Mouse (Mus musculus) spleen, adult 18-20 months (tissue): ENCODE measurements at regions not wholly inside any gene's neighbourhood (a gene's known extent, or its start where the extent isn't known, plus 50 kb on each side); places are given as distances from the start of the nearest gene placed in this dataset.
"Not testable (repeated sequence)": the region's sequence is repeated elsewhere in the genome, so short reads cannot be mapped to it uniquely, and the experiment has no call there.

Experiments
- DNase-seq, 2 experiments: peaks; one replicate each; pipeline ENCODE4 v3.0.0; 2022; ENCODE audit warnings: mixed read lengths in 2 of 2

DNA sequence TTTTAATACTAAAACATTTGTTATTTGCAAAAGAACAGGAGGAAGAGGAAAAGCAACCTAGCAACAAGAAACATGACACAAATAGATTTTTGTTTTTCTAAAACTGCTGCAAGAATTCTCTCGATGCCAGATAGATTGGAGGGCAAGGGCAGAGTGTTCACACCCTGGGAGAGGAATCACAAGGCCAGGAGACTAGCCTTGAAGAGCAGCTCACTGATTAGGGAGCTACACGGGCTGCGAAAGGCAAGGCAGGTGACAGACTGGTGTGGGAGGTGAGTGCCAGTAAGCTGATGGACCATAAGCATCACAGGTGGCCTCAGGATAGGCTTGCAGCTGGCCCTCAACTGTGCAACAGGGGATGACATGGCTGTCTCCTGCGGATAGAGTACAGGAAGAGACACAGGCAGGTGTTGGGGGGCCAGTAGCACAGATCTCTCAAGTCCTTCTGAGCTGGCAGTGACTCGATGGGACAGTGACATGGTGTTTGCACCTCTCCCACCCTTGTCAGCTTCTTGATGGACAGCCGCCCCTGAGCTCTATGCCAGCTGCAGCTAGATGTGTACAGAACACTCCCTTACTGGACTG, 102.0 kb upstream of the Abca1 start:
- no peak for DNase-seq

GRCm38 (mm10) chr4:53258975-53259374, 99.3 kb upstream of the Abca1 start:
- DNase-seq: no peak

- no peak for DNase-seq
These were observed 97.3 kb upstream of the Abca1 start for GRCm38 (mm10) chr4:53256996-53257395.

DNA sequence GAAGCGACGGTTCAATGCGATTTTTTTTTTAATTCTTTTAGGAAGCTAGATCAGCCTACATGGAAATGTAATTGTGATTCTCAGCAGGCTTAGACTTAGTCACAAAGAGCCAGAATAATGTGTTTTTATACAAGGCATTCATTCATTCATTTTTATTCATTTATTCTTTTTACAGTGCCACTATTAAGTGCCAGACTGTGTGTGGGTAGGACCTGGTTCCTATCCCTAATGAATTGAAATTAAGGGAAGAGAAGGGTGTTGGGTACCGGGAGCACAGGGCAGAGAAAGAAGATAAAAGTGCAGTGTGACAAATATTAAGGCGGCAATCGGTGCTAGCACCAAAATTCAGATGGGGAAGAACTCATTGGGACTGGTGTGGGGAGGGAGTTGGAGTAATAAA, 94.8 kb upstream of the Abca1 start:
- no peak for DNase-seq

DNA sequence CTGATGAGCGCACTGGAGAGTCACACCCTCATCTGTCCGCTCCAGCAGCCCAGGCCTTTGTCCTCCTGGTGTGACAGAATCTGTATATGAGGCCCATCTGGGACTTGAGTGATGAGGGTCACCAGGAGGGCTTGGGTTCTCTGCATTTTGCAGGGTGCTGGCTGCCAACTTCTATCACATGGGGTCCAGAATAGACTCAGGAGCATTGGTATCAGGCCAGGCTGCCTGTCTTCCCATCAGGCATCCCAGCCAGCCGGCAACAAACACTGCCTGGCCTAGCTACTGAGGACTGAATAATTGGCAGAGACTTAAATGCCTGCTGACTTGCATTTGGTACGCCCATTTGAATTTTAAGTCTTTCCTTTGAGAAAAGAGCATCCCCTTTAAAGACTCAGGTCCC, 94.0 kb upstream of the Abca1 start:
- DNase-seq: no peak

GRCm38 (mm10) chr4:53250325-53250724, 90.6 kb upstream of the Abca1 start:
- no peak for DNase-seq

GRCm38 (mm10) chr4:53246083-53246747, 86.5 kb upstream of the Abca1 start:
- DNase-seq: no peak

DNA sequence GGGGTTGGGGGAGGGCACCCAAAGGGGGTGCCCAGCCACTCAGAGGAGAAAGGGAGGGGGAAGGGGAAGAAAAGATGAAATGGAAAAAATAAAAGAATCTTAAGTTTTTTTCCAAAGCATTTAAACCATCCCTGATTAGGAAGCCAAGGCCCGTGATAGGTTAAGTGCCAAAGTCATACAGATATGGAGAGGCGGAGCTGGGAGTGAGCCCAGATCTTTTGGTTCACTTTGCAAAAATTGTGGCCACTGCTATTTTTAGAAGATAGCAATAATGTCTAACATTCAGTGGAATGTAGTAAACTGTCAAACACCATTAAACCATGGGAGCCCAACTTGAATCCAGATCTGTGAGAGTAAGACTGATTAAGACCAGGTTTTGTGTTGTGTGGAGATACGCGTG, 85.9 kb upstream of the Abca1 start:
- DNase-seq: no peak

DNA sequence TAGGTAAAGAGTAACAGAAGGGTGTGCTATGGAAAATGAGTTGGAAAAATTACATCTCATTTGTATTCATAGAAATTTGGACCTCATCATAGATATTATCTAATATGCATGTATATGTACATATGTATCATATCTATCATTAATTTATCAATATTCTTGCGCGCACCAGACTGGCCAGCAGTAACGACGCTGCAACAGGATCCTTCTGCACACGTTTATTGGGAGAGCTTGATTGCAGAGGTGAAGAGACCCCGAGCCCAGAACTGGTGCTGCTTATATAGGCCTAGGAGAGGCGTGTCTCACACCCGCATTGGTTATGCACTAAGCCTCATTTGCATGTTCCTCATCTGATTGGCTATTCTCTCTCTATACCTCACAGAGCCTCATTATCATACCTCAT, 83.8 kb upstream of the Abca1 start:
- not testable (repeated sequence) for DNase-seq

DNA sequence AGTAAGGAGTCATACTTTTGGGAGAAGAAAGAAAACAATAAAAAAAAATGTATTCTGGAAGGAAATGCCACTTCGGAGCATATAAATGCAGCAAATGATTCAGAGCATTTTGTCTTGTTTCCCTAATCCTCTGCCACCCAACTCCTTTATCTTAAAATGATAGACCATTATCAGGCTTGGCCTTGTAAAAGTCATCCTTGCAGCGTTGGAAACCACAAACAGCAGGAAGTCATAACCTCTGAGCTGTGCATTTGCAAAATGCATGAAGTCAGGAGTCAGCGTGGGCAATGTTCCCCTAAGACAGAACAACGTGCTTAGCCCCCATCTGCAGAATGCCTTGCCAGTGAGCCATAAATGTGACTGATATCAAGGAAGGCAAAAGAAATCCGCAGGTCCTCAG, 80.2 kb upstream of the Abca1 start:
- no peak for DNase-seq

DNA sequence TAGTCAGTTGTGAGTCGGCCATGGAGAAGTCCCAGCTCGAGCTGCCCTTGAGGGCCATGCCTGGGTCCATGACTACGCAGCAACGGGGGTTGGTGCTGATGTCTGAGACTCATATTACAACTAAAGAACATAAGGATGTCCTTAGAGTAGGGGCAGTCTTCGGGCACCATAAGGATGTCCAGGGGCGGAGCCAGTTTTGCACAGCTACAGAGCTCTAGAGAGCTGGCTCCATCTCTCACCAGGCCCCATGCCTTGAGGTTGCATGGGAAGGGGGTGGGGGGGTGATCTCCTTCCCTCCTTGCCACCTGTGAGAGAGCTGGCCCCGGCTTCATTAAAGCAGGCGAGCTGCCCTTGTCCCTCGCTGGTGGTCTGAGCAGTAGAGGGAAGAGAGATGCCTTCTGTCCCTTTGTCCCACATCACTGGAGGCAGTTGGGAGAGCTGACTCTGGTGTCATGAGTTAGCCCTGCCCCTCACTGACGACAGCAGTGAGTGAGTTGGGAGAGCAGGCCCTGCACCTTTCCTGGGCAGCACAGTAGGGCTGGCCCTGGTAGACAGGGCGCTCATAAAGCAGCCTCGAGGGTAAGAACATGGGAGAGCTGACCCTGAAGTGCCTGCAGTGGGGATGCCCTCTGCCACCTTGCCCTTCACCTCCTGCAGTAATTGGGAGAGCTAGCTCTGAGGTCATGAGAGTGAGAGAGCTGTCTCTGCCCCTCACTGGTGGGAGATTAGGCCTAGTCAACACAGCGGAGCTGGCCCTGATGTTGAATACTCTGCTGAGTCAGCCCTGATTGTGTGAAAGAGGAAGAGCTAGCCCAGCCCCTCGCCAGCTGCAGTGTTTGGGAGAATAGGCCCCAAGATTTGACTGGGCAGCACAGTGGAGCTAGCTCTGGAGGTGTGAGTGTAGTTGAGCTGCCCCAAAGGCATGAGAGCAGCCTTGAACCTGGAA, 78.9 kb upstream of the Abca1 start:
- no peak for DNase-seq

DNA sequence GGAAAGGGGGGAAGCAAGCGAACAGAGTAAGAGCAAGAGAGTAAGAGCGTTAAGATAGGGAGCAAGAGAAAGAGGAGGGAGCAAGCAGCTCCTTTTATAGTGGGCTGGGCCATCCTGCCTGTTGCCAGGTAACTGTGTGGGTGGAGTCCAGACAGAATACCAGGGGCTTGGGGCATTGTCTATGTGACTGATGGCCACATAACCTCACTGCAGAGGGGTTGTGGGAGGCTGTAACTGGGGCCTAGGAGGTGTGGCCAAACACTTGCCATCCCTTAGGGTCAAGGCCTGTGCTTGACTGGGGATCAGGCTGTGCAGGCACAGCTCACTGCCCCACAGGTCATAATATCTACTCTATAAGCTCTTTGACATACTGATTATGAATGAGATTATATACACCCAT, 76.2 kb upstream of the Abca1 start:
- no peak for DNase-seq

- DNase-seq: no peak
These were observed 72.7 kb upstream of the Abca1 start for GRCm38 (mm10) chr4:53232436-53232835.

DNA sequence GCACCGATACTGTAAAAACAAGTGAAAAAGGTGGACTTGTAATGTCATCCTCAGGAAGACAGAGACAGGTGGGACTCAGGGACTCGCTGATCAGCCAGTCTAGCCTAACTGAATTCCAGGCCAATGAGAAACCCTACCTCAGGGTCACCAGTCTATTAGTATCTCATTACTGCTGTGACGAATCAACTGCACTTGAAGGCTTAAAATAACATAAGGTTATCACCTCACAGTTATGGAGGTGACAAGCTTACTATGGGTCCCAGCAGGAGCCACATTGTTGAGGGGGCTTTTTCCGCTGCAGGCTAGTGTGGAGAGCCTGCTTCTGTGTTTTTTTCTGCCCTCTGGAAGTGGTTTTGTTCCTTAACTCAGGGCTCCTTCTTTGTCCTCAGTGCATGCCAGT, 72.2 kb upstream of the Abca1 start:
- no peak for DNase-seq

DNA sequence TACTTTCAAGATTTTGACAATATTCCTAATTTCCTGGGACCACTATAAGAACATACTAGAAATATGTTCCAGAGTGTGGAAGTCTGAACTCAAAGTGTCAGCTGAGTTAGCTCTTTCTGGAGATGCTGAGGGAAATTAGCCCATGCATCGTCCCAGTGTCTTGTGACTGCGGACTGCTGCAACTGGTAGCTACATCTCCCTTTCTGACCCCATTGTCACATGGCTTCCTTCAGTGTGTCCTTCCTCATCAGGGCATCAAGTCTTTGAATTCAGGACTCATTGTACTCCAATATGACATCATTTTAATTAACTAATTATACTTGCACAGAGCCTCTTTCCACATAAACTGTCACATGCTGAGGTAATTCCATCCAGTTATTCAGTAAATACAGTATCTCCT, 71.4 kb upstream of the Abca1 start:
- DNase-seq: no peak

DNA sequence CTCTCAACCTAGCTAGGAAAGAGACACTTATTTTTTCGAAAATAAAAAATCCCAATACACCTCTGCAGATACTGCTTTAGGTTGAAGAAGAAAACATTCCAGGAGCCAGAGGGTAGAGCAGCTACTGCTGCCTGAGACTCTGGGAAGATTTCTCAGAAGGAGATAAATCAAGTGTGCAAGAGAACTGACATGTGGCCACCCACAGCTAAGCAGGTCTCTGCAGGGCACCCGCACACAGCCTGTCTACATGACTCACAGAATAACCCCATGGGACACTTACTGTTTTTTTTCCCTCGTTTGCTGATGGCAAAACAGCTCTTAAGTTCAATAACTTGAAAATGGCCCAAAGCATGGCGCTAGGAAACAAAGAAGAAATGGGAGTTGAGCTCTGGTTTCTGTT, 68.7 kb upstream of the Abca1 start:
- DNase-seq: no peak

DNA sequence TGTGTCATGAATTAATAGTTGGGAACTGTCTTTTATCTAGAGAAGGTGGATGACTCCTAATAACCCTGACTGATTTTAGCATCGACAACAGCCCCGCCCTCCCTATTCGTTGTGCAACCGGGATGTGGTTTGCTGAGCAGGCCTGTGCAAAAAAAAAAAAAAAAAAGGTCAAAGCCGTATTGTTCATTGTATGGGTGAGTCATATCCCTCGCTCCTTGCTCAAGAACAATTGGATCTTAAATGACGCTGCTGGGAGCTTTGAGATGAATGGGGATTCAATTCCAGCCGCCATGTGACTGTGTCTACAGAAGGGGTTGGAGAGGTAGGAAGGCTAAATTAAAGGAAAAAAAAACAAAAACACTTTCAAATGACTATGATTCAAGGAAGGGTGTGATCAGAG, 68.1 kb upstream of the Abca1 start:
- DNase-seq: no peak

DNA sequence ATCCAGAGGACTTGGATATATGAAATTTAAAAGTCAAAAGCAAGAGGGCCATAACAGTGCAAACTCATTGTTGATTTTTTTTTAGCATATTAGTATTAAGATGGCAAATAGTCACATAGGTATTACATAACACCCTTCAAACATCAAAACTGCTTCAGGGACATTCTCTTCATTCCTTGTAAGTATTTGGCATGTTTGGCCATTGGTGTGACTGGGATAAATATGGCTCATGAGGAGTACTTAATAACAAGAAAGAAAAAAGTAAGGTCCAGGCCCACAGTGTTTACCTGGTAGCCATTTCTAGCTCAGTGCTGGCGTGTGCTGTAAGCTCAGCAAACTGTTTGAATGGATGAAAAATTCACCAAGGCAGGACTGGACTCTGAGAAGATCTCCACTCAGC, 67.4 kb upstream of the Abca1 start:
- DNase-seq: no peak

DNA sequence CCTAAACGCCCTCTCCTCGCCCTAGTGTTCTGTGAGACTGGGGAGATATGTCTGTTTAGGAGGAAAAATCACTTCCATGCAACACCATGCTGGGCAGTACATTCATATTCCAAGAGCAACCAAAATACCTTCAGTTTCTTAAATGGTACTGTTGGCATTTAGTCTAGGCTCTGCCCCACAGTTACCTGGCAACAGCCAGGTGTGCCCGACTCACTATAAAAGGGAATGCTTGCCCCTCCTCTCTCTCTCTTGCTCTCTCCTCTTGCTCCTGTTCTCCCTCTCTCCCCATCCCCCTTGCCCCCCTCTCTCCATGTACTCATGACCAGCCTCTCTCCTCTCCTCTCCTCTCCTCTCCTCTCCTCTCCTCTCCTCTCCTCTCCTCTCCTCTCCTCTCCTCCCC, 66.7 kb upstream of the Abca1 start:
- no peak for DNase-seq

DNA sequence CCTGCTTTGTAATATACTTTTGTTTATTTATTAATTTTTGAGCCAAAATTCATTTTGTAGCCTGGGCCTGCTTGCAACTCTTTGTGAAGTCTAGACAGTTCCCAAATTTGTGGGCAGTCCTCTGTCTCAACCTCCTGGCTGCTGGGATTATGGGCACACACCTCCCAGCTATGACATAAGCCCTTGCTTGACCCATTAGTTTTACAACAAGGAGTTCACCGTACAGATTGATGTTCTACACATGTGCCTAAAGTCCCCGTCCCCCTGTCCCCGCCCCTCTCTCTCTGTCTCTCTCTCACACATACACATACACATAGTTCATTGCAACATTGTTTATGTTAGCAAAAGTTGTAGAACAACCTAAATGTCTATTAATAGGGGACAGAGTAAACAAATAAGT, 63.7 kb upstream of the Abca1 start:
- DNase-seq: no peak

GRCm38 (mm10) chr4:53220809-53221208, 61.1 kb upstream of the Abca1 start:
- DNase-seq: no peak

DNA sequence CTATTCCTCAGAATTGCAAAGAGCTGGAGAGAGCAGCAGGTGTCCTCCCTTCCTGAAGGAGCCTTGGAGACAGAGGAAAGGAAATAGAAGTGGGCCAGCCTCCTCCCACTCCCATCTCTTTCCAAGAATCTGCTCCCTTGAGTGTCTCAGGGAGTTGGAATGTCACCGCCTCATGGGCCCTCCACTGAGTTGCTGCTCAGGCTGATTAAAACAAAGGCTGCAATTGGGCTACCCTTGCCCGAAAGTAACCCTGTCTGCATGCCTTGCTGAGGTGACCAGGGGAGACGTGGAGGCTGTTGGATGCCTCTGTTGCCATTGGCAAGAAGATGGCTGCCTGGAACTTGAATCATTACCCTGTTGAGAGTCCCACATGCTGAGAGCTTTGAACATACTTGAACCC, 59.7 kb upstream of the Abca1 start:
- DNase-seq: no peak

DNA sequence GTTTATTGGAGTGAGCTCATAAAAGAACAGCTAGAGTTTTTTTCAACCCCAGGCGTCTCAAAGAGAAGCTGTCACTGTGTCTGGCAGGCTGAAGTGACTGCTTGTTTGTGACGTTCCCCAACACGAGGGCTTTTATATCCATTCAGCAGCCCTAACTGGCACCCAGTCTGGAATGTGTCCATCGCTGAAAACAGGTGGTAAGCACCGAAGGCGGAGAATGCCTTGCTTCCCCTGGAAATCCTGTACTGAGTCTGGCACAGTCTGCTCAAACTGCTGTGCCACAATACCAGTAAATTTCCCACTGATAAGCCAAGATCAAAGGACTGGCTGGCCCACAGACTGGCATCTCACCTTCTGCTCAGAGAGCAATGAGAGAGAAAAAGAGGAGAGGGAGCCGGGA, 59.1 kb upstream of the Abca1 start:
- no peak for DNase-seq

- DNase-seq: no peak
These were observed 58.6 kb upstream of the Abca1 start for GRCm38 (mm10) chr4:53218291-53218640.
